Mouse (Mus musculus) heart, embryonic 15.5 days (tissue): ENCODE results near the gene Atg13. TPM values are rescaled to one million over a fixed set of nuclear protein-coding genes. Genes with fewer than 3 reads are reported as not detected.

ENCODE experiments used
- ATAC-seq: fragments of 200-750 bp; cut with Nextera tagmentation; replicated peaks from 2 replicates; pipeline ENCODE4 v1.8.0; 2017; ENCODE audit warnings: low read depth, moderate TSS enrichment; ENCODE audit not compliant: insufficient number of reproducible peaks, insufficient read depth, low FRiP score
- H3K27ac ChIP-seq: fragments of 300-500 bp; sonication (generic); 2 replicates; pipeline ENCODE4 v1.5.1; 2015; ENCODE audit warnings: mild to moderate bottlenecking, inconsistent platforms
- H3K27me3 ChIP-seq: fragments of 300-500 bp; sonication (generic); 2 replicates; pipeline ENCODE4 v1.6.1; 2015; ENCODE audit warnings: inconsistent platforms
- H3K36me3 ChIP-seq: fragments of 300-500 bp; sonication (generic); 2 replicates; pipeline ENCODE4 v1.6.1; 2015; ENCODE audit warnings: mild to moderate bottlenecking, inconsistent platforms
- H3K4me1 ChIP-seq: fragments of 300-500 bp; sonication (generic); replicated peaks from 2 replicates; pipeline ENCODE4 v1.6.1; 2015; ENCODE audit warnings: inconsistent platforms
- H3K4me2 ChIP-seq: fragments of 300-500 bp; sonication (generic); 2 replicates; pipeline ENCODE4 v1.6.1; 2015; ENCODE audit warnings: inconsistent platforms, mild to moderate bottlenecking, moderate library complexity
- H3K4me3 ChIP-seq: fragments of 300-500 bp; sonication (generic); 2 replicates; pipeline ENCODE4 v1.5.1; 2015; ENCODE audit warnings: mild to moderate bottlenecking, inconsistent platforms
- H3K9ac ChIP-seq: fragments of 300-500 bp; sonication (generic); 2 replicates; pipeline ENCODE4 v1.6.1; 2015; ENCODE audit warnings: mild to moderate bottlenecking, inconsistent platforms
- H3K9me3 ChIP-seq: fragments of 300-500 bp; sonication (generic); replicated peaks from 2 replicates; pipeline ENCODE4 v1.6.1; 2016; ENCODE audit warnings: inconsistent platforms
- WGBS: fragments of 180-500 bp; shearing (Covaris S2); methylation state at CpG from one replicate; pipeline ENCODE4 v1.1.7; 2015; ENCODE audit warnings: mixed read lengths; 5-methylcytosine and 5-hydroxymethylcytosine counted together
- polyA plus RNA-seq: library from polyadenylated mRNA; unstranded; fragments of >200 nt; fragmentation: Nextera tagmentation; extraction: Ambion mirVana; gene quantifications from 2 replicates; pipeline ENCODE4 v1.2.1, GENCODE M21; 2015

Gene Atg13
- polyA plus RNA-seq, 1 experiment from 2014 or later: 21.6 TPM

GRCm38 (mm10) chr2:91645811-91646210, 64.6 kb downstream of the Atg13 start:
- 91% methylated on average over 11 of the region's 11 CpGs for WGBS
- no peaks in the 10 kb centered on the region for H3K9me3 ChIP-seq
- H3K9ac ChIP-seq: no peak overlapping the region
- H3K27ac ChIP-seq: no peak overlapping the region
- ATAC-seq: no peak
- H3K4me2 ChIP-seq: no peak overlapping the region
- no peak overlapping the region for H3K4me3 ChIP-seq
- peaks cover 49% of the 10 kb centered on the region for H3K36me3 ChIP-seq
- H3K4me1 ChIP-seq: peaks cover 11% of the 10 kb centered on the region
- no peaks in the 10 kb centered on the region for H3K27me3 ChIP-seq

- Histone ChIP-seq H3K36me3 (peaks cover 49% of the 10 kb centered on the region), H3K9ac (no peak overlapping the region), H3K4me1 (peaks cover 9% of the 10 kb centered on the region), H3K9me3 (no peaks in the 10 kb centered on the region), H3K27me3 (no peaks in the 10 kb centered on the region), H3K4me2 (no peak overlapping the region), H3K4me3 (no peak overlapping the region), H3K27ac (no peak overlapping the region)
- no peak for ATAC-seq
- WGBS: 97% methylated on average over 15 of the region's 15 CpGs
Measured at GRCm38 (mm10) chr2:91645354-91645753, 65.0 kb downstream of the Atg13 start.

DNA sequence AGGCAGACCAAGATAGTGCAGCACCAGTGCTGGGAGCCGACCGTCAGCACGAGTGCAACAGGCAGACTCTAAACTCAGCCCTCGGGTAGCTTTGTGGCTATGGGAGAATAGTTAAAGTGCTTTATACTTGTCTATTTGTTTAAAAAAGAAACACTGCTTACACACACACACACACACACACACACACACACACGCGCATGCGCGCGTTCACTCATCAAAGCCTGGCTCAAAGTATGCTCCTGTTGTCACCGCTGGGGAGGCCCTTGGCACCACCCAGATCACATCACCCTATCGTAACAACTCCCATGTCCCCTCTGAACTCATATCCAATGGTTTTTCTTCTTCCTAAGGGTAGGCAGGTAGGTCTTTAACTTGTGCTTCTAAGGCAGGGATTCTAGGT, 66.4 kb downstream of the Atg13 start:
- H3K36me3 ChIP-seq: peaks cover 49% of the 10 kb centered on the region
- 92% methylated on average over 11 of the region's 11 CpGs for WGBS

GRCm38 (mm10) chr2:91642825-91643415, 67.5 kb downstream of the Atg13 start:
- Histone ChIP-seq H3K9ac (no peak overlapping the region), H3K27me3 (no peaks in the 10 kb centered on the region), H3K4me2 (no peak overlapping the region), H3K4me3 (no peak overlapping the region), H3K4me1 (no peaks in the 10 kb centered on the region), H3K27ac (no peak overlapping the region), H3K9me3 (no peaks in the 10 kb centered on the region), H3K36me3 (peaks cover 48% of the 10 kb centered on the region)
- no peak for ATAC-seq
- WGBS: 82% methylated on average over 2 of the region's 2 CpGs

More for the DNA sequence above, 66.4 kb downstream of the Atg13 start:
- no peak overlapping the region for H3K4me3 ChIP-seq
- no peak overlapping the region for H3K27ac ChIP-seq
- no peaks in the 10 kb centered on the region for H3K9me3 ChIP-seq
- ATAC-seq: no peak
- H3K4me2 ChIP-seq: no peak overlapping the region
- H3K27me3 ChIP-seq: no peaks in the 10 kb centered on the region
- peaks cover 8% of the 10 kb centered on the region for H3K4me1 ChIP-seq
- H3K9ac ChIP-seq: no peak overlapping the region

DNA sequence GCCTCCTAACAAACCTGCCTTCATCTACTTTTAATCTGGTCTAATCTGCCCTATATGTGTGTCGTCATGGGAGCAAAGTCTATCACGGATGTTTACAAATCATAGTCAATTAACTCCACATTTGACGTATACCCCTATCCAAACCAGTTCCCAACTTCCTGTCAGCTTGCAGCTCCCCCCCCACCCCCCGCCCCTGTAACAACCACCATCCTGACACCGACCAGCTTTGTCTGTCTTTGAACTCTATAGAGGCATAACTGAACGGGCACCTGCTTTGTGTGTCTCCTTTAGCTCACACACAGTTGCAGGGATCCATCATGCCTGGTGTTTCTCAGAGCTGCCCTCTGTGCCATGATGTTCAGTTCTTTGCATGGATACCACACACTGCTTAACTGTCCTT, 71.4 kb downstream of the Atg13 start:
- Histone ChIP-seq H3K4me1 (no peaks in the 10 kb centered on the region), H3K36me3 (peaks cover 8% of the 10 kb centered on the region), H3K27me3 (no peaks in the 10 kb centered on the region), H3K27ac (no peak overlapping the region), H3K4me2 (no peak overlapping the region), H3K9me3 (no peaks in the 10 kb centered on the region), H3K4me3 (no peak overlapping the region), H3K9ac (no peak overlapping the region)
- ATAC-seq: no peak
- WGBS: 70% methylated on average over 6 of the region's 6 CpGs

- ATAC-seq: no peak
- Histone ChIP-seq H3K4me1 (no peaks in the 10 kb centered on the region), H3K27me3 (no peaks in the 10 kb centered on the region), H3K36me3 (no peaks in the 10 kb centered on the region), H3K9me3 (no peaks in the 10 kb centered on the region), H3K4me3 (no peak overlapping the region), H3K4me2 (no peak overlapping the region), H3K27ac (no peak overlapping the region), H3K9ac (no peak overlapping the region)
- WGBS: 74% methylated on average over 5 of the region's 5 CpGs
Measured at GRCm38 (mm10) chr2:91636727-91637338, 73.5 kb downstream of the Atg13 start.

- WGBS: 80% methylated on average over 8 of the region's 8 CpGs
- Histone ChIP-seq H3K36me3 (no peaks in the 10 kb centered on the region), H3K4me3 (no peak within 1 kb of the TSS), H3K4me2 (no peak within 1 kb of the TSS), H3K9ac (no peak within 1 kb of the TSS), H3K9me3 (no peaks in the 10 kb centered on the region), H3K27me3 (no peaks in the 10 kb centered on the region), H3K27ac (no peak within 1 kb of the TSS), H3K4me1 (no peaks in the 10 kb centered on the region)
- no peak for ATAC-seq
Measured at GRCm38 (mm10) chr2:91636229-91636628, 74.1 kb downstream of the Atg13 start, which contains the start of gene F2. Gene F2 (minus strand): TSS chr2:91636414.

DNA sequence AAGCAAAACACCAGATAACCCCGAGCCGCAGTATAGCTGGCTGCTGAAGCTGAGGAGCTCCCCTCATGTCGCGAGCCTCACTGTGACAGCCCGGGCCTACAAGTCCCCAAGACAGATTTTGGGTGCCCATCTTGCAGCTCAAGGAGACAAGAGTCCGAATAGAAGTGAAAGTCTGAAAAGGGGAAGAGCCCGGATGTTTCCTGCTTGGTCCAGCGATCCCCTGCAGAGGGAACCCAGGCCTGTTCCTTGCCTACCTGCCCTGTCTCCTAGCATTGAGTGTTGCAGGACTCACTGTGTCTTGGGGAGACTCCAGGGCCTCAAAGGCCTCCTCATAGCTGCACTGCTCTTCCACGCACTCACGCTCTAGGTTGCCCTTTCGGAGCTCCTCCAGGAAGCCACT, 74.9 kb downstream of the Atg13 start:
- Histone ChIP-seq H3K9ac (no peak overlapping the region), H3K4me2 (no peak overlapping the region)
- 77% methylated on average over 11 of the region's 11 CpGs for WGBS

DNA sequence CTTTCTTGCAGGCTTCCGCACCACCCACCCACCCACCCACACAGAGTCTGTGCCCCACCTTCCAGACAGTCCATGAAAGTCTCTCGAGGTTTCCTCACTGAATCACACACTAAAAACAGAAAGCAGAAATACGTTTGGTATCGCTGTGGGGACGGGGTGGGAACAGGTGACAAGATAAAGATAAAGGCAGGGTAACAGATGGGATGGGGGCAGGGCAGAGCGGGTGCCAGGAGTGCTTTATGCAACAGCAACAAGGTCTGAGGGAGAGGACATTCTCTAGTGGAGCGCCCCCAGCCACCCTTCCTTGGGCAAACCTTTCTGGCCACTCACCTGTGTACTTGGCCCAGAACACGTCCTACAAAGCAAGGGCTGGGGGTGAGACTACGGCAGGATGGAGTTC, 75.5 kb downstream of the Atg13 start:
- WGBS: 59% methylated on average over 9 of the region's 9 CpGs
- Histone ChIP-seq H3K4me2 (no peak overlapping the region), H3K9me3 (no peaks in the 10 kb centered on the region), H3K4me1 (no peaks in the 10 kb centered on the region), H3K27ac (no peak overlapping the region), H3K36me3 (no peaks in the 10 kb centered on the region), H3K9ac (no peak overlapping the region), H3K27me3 (no peaks in the 10 kb centered on the region), H3K4me3 (no peak overlapping the region)
- no peak for ATAC-seq

More for the DNA sequence above, 74.9 kb downstream of the Atg13 start:
- Histone ChIP-seq H3K9me3 (no peaks in the 10 kb centered on the region), H3K4me1 (no peaks in the 10 kb centered on the region), H3K4me3 (no peak overlapping the region), H3K27me3 (no peaks in the 10 kb centered on the region), H3K27ac (no peak overlapping the region), H3K36me3 (no peaks in the 10 kb centered on the region)
- ATAC-seq: no peak

- no peaks in the 10 kb centered on the region for H3K27me3 ChIP-seq
- H3K9me3 ChIP-seq: no peaks in the 10 kb centered on the region
- H3K4me1 ChIP-seq: no peaks in the 10 kb centered on the region
- H3K9ac ChIP-seq: no peak overlapping the region
- H3K36me3 ChIP-seq: no peaks in the 10 kb centered on the region
- ATAC-seq: no peak
- H3K4me3 ChIP-seq: no peak overlapping the region
- 68% methylated on average over 12 of the region's 12 CpGs for WGBS
- no peak overlapping the region for H3K4me2 ChIP-seq
- no peak overlapping the region for H3K27ac ChIP-seq
Measured at GRCm38 (mm10) chr2:91633334-91633977, 76.9 kb downstream of the Atg13 start.

DNA sequence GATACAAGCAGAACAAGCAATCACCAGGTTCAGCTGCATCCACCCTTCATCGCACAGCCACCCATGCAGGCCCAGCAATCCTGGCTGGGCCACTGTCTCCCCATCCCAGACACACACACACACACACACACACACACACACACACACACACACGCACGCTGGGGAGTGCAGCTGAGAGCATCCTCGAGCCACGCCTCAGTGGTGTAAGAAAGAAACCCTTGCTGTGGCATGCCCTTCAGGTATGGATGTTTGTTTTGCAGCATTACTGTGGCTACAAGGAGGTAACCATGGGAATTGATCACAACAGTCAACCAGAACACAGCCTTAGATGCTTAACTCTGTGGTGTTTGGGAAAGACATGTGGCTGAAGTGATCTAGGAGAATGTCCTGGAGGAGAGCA, 78.1 kb downstream of the Atg13 start:
- no peaks in the 10 kb centered on the region for H3K36me3 ChIP-seq
- no peaks in the 10 kb centered on the region for H3K9me3 ChIP-seq
- H3K27me3 ChIP-seq: no peaks in the 10 kb centered on the region
- WGBS: 83% methylated on average over 5 of the region's 5 CpGs
- H3K9ac ChIP-seq: no peak overlapping the region
- H3K4me2 ChIP-seq: no peak overlapping the region
- no peak for ATAC-seq
- H3K4me3 ChIP-seq: no peak overlapping the region
- H3K27ac ChIP-seq: no peak overlapping the region
- H3K4me1 ChIP-seq: no peaks in the 10 kb centered on the region

- ATAC-seq: no peak
- Histone ChIP-seq H3K27me3 (no peaks in the 10 kb centered on the region), H3K36me3 (no peaks in the 10 kb centered on the region), H3K27ac (no peak overlapping the region), H3K9ac (no peak overlapping the region), H3K4me2 (no peak overlapping the region), H3K4me1 (no peaks in the 10 kb centered on the region), H3K4me3 (no peak overlapping the region), H3K9me3 (no peaks in the 10 kb centered on the region)
- 82% methylated on average over 5 of the region's 5 CpGs for WGBS
Measured at GRCm38 (mm10) chr2:91631826-91632225, 78.5 kb downstream of the Atg13 start.
